Mouse (Mus musculus) granulocyte monocyte progenitor cell, adult 5-6 weeks (primary cell): ENCODE data around the gene Auts2. TPM values are rescaled to one million over a fixed set of nuclear protein-coding genes. Genes with fewer than 3 reads are reported as not detected.

Experiments
- ATAC-seq: replicated peaks from 2 replicates; pipeline ENCODE4 v1.8.0; 2016; ENCODE audit warnings: mild to moderate bottlenecking, moderate TSS enrichment, inconsistent platforms; ENCODE audit not compliant: poor library complexity, severe bottlenecking
- total RNA-seq, 2 experiments: library from RNA; stranded (forward) in 1 of 2; stranded (reverse) in 1 of 2; fragments of 200-712, 200-1000 nt in 1 of 2; fragments of >200 nt in 1 of 2; fragmentation: Nextera tagmentation in 1 of 2; gene quantifications; 2 replicates each; pipeline ENCODE4 v1.2.3; 2014 to 2017

The Auts2 gene
- total RNA-seq, 2 experiments from 2014 or later, result 0.62 to 109 TPM

GRCm38 (mm10) chr5:132502036-132502435 lies 41.1 kb downstream of the Auts2 start:
- no peak for ATAC-seq

GRCm38 (mm10) chr5:132500817-132501231 lies 42.3 kb downstream of the Auts2 start:
- ATAC-seq, result no peak

- ATAC-seq, result no peak
These were observed 44.2 kb downstream of the Auts2 start for GRCm38 (mm10) chr5:132498896-132499295.

DNA sequence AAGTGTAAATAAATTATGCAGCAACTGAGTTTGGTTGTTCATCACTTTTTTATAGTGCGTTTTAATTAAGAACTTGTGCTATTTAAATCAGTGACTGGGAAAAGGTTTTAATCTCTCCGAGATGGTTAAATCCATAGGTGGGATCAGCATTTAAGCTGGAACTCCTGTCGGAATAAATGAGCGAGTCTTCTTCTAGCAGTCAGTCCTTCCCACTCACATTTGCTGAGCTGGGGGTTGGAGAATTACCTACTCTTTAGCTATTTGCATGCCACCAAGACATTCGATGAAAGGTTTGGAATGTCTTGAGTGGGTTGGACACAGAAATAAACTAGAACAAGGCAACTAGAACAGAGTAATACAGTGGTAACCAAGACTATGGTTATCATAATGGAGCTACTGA lies 45.1 kb downstream of the Auts2 start:
- no peak for ATAC-seq

DNA sequence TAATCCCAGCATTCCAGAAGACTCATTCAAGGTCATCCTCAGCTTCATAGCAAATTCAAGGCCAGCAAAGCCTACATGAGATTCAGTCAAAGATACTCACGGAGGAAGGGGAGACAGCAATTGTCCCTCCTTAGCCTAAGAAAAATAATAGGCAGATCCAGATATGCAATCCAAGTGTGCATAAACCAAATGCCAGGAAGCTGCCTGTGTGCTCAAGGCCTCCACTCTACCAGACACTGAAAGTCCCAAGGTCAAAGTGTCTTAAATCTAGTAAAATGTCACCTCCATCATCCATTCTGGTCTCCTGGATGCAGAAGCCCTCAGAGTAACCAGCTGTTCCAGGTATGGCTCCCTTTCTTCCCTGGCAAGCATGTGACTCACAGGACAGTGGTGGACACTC lies 50.4 kb downstream of the Auts2 start:
- ATAC-seq, result no peak

GRCm38 (mm10) chr5:132492040-132492439 lies 51.1 kb downstream of the Auts2 start:
- no peak for ATAC-seq

GRCm38 (mm10) chr5:132491508-132491907 lies 51.6 kb downstream of the Auts2 start:
- no peak for ATAC-seq

DNA sequence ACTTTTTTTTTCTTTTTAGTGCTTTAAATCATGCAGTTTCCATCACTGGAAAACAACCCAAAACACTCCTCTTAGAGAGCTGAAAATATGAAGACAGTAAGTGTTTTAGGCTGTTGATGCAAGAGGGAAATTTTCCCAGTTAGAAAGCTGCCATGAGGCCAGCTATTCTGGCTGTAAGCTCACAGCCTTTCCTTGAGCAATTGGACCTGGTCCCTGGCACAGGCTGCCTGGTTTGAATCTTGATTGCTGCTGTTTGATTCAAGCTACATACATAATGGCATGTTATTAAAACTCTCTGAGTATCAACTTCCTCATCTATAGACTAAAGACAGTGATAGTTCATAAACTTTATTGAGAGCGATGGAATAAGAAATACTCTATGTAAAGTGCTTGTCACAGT lies 52.8 kb downstream of the Auts2 start:
- ATAC-seq, result no peak

DNA sequence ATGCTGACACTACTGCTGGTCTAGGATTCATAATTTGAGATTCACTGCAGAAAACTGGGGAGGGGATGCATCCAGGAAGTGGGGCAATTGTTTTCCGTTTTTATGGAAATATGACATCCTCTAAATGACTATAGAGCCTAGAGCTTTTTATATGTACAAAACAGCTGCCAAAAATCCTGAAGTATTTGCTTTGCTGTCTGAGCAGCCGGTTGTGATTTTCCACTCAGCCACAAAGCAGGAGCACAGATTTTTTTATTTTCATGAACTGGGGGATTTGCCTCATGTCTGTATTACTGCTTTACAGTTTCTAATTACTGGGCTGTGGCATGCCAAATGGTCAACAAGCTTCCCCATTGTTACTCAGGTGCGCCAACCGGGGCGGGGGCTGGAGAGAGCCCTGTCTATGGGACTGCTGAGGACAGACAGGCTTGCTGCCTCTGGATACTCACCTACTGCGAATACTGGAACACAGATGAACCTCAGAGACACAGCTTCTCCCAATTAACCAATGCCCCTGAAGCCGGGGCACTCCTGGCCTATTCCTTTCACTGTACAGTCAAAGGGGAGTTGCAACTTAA lies 53.3 kb downstream of the Auts2 start:
- no peak for ATAC-seq

GRCm38 (mm10) chr5:132486831-132487230 lies 56.3 kb downstream of the Auts2 start:
- no peak for ATAC-seq

- ATAC-seq, result no peak
These were observed 57.1 kb downstream of the Auts2 start for GRCm38 (mm10) chr5:132485994-132486393.

- no peak for ATAC-seq
These were observed 57.7 kb downstream of the Auts2 start for GRCm38 (mm10) chr5:132485448-132485847.

DNA sequence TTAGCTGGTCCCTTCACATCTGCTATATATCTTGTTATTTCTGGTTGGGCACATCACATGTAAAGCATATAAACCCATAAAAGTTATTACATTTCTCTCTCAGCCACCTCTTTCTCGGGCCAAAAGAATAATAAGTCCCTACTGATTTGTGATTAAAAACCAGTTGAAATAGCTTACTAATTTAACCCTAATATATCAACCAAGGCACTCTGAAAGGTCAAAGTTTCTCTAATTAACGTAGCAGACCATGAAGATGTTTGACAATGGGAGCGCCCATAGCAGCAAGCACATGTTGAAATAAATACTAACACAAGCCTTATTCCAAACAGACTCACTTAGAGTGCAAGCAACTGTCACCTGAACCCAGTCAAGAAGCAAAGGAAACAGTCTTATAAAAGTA lies 61.7 kb downstream of the Auts2 start:
- no peak for ATAC-seq

- no peak for ATAC-seq
These were observed 62.7 kb downstream of the Auts2 start for GRCm38 (mm10) chr5:132480461-132480860.

DNA sequence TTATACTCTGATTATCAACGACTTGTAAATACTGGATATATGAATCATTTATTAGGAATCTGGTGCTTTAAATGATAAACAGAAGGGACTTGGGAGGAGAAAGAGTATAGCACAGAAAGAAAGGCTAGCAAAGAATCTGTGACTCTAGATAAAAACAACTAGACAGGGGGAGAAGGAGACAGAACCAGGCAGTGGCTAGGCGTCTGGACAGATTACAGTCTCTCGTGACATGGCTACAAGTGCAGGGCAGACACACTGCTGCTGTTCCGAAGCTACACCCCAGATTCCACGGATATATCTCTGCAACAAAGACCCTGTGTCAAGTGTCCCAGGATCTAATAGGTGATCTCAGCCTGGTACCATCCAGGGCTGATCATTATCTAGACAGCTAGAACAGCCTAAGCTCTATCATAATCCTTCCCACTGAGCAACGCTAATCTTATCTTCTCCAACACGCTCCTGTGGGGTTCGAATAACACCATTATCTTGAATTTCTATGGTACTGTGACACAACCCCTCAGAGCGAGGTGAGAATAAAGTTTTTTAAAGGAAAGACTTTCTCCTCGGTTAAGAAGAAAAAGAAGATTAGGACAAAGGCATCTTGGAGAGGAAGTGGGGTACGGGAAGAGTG lies 63.8 kb downstream of the Auts2 start:
- ATAC-seq, result no peak

DNA sequence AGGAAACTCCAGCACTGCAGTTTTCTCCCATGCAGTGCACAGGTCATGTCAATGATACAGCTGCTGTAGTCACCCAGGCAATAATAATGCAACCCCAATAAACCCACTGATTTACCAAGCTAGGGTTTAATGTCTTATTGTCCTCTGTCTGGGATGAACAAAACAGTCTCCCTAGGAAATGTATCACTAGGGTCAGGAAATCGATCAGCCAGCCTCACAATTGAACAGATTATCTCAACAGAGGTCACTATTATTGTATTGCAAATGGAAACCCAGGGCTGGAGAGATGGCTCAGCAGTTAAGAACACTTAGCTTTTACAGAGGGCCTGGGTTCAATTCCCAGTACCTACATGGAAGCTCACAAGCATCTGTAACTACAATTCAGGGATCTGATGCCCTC lies 65.6 kb downstream of the Auts2 start:
- ATAC-seq, result no peak

GRCm38 (mm10) chr5:132472905-132473321 lies 70.2 kb downstream of the Auts2 start:
- ATAC-seq, result no peak

- no peak for ATAC-seq
These were observed 70.8 kb downstream of the Auts2 start for GRCm38 (mm10) chr5:132472184-132472829.

- ATAC-seq, result no peak; the same call in 1 of the 2 replicates
These were observed 75.8 kb downstream of the Auts2 start for GRCm38 (mm10) chr5:132467364-132467743.

DNA sequence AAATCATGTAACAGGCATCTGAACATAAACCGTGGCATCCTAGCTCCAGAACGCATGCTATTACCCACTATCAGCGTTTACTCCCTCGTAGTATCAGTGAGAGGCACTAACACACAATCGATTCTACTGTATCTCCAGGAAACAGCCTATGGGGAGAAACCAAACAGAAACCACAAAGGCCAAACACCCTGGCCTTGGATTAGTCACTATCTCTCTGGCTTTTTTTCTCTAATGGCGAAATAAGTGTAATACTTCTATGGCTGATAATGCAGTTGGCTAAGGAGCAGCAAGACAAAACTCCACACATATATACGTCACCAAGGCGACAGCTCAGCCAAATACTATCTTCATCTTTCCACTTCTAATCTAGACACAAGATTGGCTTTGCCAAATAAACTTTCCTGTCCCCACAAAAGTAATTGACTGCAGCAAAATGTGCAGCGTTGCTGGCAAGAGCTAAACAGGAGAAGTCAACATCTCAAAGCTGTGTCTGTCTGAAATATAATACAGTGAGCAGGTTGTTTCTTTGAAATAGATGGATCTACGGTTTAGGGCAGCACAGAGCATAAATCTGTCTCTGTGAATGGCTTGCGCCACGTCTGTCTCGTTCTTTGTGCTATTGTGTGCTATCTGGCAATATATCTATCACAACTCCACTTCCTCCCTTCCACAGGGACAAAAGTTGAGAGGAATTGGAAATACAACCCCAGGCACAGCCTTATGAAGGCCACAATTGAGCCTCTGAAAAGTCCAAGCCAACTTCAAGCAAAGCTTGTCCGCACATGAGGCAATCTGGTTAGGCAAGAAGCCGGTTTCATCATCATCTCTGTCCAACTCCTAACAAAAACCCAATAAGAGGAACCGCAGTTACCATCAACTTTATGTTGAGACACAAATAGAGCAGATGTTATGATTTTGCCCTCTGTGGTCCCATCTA lies 76.4 kb downstream of the Auts2 start:
- peak; percentile 88 for ATAC-seq

DNA sequence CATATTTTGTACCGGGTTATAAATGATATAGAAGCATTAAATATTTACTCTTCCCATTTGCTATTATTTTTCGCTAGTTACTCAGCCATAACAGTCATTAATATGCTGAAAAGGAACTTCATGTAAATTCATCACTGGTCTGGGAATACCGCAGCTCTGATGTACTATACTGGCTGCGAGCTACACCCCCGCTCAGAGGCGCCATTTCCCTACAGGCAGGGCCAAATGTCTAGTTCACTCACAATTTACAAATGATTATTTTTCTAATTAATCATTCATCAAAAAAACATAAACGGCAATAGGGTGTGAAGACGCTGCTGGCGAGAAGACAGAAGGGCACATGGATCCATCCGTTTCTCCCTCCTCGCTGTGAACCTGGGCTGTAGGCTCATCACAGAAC lies 80.6 kb downstream of the Auts2 start:
- ATAC-seq, result no peak
